Mouse (Mus musculus) limb, embryonic 13.5 days (tissue): Measurements from ENCODE around the gene Gm2381. TPM values are rescaled to one million over a fixed set of nuclear protein-coding genes. Genes with fewer than 3 reads are reported as not detected.
"Not testable (repeated sequence)": the region's sequence is repeated elsewhere in the genome, so short reads cannot be mapped to it uniquely, and the experiment has no call there.

Experiments used
- ATAC-seq: fragments of 200-750 bp; cut with Nextera tagmentation; 2 replicates; pipeline ENCODE4 v1.8.0; 2017; ENCODE audit warnings: low read depth, moderate number of reproducible peaks, moderate TSS enrichment; ENCODE audit not compliant: low FRiP score
- H3K27ac ChIP-seq: fragments of 300-500 bp; sonication (generic); 2 replicates; pipeline ENCODE4 v1.5.1; 2015; ENCODE audit warnings: inconsistent platforms, mild to moderate bottlenecking, moderate library complexity
- H3K27me3 ChIP-seq: fragments of 300-500 bp; sonication (generic); 2 replicates; pipeline ENCODE4 v1.6.1; 2015; ENCODE audit warnings: mild to moderate bottlenecking, inconsistent platforms
- H3K36me3 ChIP-seq: fragments of 300-500 bp; sonication (generic); 2 replicates; pipeline ENCODE4 v1.6.1; 2015; ENCODE audit warnings: inconsistent platforms, mild to moderate bottlenecking, moderate library complexity
- H3K4me1 ChIP-seq: fragments of 300-500 bp; sonication (generic); 2 replicates; pipeline ENCODE4 v1.6.1; 2015; ENCODE audit warnings: inconsistent platforms
- H3K4me2 ChIP-seq: fragments of 300-500 bp; sonication (generic); replicated peaks from 2 replicates; pipeline ENCODE4 v1.6.1; 2015; ENCODE audit warnings: inconsistent platforms, mild to moderate bottlenecking, moderate library complexity
- H3K4me3 ChIP-seq: fragments of 300-500 bp; sonication (generic); 2 replicates; pipeline ENCODE4 v1.5.1; 2015; ENCODE audit warnings: moderate library complexity, mild to moderate bottlenecking, inconsistent platforms
- H3K9ac ChIP-seq: fragments of 300-500 bp; sonication (generic); 2 replicates; pipeline ENCODE4 v1.6.1; 2015; ENCODE audit warnings: mild to moderate bottlenecking, inconsistent platforms
- H3K9me3 ChIP-seq: fragments of 300-500 bp; sonication (generic); 2 replicates; pipeline ENCODE4 v1.6.1; 2016; ENCODE audit warnings: inconsistent platforms
- WGBS: fragments of 180-500 bp; shearing (Covaris S2); methylation state at CpG from one replicate; pipeline ENCODE4 v1.1.7; 2015; 5-methylcytosine and 5-hydroxymethylcytosine counted together
- polyA plus RNA-seq: library from polyadenylated mRNA; unstranded; fragments of >200 nt; fragmentation: Nextera tagmentation; extraction: Ambion mirVana; gene quantifications from 2 replicates; pipeline ENCODE4 v1.2.1, GENCODE M21; 2015

Gene Gm2381
- polyA plus RNA-seq = not detected in 2 replicates

DNA sequence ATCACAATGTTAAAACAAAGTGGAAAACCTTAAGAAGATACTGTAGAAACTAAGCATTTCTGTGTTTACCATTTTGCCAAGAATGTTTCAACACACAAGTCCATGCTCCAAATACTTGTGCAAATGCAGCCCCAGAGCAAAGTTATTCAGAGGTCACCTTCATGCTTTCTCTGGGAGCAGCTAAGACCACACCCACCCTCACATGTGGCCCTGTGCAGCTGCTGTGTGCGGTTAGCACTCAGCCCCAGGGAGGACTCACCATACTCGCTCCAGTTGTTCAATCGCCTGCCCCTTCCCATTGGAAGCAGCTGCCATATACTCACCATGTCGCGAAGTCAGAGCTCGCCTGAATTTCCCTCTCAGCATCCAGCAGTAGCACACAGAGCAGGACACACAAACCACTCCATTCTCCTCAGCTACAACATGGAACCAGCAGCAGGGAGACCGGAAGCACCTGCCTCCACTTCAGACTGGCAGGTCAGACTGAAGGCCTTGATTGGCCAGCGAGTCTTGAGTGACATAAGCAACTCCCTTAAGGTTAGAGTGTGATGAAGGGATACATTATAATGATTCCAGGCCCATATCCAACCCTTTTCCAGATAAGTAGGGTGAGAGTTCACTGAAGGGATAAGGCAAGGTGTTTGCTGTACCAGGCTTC lies at the start of gene Gm2381:
TSS of gene Gm2381 (minus strand) at position 434 of the 658 bp plus-strand sequence.
- not testable (repeated sequence) for ATAC-seq, H3K27ac ChIP-seq, H3K4me3 ChIP-seq, H3K4me1 ChIP-seq, H3K27me3 ChIP-seq, H3K9me3 ChIP-seq, H3K36me3 ChIP-seq, H3K4me2 ChIP-seq, H3K9ac ChIP-seq
- 77% methylated on average over 8 of the region's 8 CpGs for WGBS

DNA sequence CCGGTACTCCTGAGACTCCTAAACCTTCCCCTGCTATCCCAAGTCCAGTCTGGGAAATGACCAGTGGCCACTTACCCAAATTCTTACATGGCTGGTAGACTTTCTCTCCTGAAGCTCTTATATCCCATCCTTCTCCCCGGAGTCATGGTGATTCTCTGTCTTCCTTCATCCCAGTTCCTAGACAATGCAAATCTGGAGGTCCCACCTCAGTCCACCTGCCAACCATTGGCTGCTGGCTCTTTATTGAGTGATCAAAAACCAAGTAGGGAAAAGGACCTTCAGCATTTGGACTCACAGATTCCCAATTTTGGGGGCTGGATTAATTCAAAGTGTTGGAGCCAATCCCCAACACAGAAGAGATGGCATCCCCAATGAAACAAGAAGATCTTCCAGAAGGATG lies 31.0 kb upstream of the Gm2381 start:
- 91% methylated on average over 2 of the region's 2 CpGs for WGBS
- H3K9me3 ChIP-seq = peaks cover 35% of the 10 kb centered on the region
- not testable (repeated sequence) for H3K4me1 ChIP-seq, H3K27ac ChIP-seq, H3K27me3 ChIP-seq, H3K9ac ChIP-seq, H3K4me3 ChIP-seq, H3K4me2 ChIP-seq, ATAC-seq, H3K36me3 ChIP-seq

DNA sequence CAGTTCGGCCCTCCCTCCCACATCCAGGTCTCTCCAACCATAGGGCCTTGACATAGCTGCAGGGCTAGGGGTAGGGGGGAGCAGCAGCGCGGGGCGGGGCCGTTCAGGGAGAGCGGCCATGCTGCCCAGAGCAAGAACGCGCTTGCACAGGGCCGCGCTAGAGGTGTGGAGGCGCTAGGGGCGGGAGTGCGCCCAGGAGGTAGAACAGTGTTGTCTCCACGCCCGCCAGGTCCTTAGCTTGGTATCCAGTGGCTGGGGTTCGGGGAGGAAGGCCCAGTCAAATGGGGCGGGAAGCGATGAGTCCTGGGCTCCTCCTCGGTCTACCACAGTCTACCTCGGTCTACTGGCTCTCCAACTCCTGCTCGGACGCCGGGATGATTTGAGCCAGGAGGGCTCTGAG lies 11.1 kb upstream of the Gm2381 start:
- 45% methylated on average over 23 of the region's 23 CpGs for WGBS

DNA sequence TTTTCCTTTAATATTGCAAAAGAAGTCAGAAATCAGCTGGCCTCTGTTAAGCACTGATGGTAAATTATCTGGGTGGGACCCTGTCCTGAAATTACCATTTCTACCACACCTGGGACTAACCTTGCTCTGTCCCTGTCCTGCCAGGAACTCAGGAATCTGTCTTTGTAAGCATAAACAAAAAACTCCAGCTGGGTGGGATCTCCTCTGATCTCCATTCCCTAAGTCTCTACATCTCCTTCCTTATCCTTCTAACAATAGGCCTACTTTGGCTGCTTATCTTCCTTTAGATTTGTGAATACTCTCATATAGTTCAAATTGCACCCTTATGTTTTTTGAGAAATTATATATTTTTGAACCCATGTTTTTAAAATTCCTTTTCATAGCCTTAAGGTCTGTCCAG lies 28.7 kb downstream of the Gm2381 start:
- not testable (repeated sequence) for ATAC-seq, H3K4me3 ChIP-seq, H3K36me3 ChIP-seq, H3K27me3 ChIP-seq, H3K9ac ChIP-seq, H3K4me2 ChIP-seq, H3K4me1 ChIP-seq, H3K27ac ChIP-seq
- peaks cover 11% of the 10 kb centered on the region for H3K9me3 ChIP-seq

More for the DNA sequence above, 11.1 kb upstream of the Gm2381 start:
- no peak overlapping the region for H3K4me2 ChIP-seq
- H3K36me3 ChIP-seq = no peaks in the 10 kb centered on the region
- no peak overlapping the region for H3K9ac ChIP-seq
- no peaks in the 10 kb centered on the region for H3K27me3 ChIP-seq
- H3K27ac ChIP-seq = no peak overlapping the region
- no peak for ATAC-seq
- H3K9me3 ChIP-seq = 0 out of 2 replicates have a peak, but pooled peaks cover 13% of the 10 kb centered on the region
- H3K4me1 ChIP-seq = no peaks in the 10 kb centered on the region
- no peak overlapping the region for H3K4me3 ChIP-seq

DNA sequence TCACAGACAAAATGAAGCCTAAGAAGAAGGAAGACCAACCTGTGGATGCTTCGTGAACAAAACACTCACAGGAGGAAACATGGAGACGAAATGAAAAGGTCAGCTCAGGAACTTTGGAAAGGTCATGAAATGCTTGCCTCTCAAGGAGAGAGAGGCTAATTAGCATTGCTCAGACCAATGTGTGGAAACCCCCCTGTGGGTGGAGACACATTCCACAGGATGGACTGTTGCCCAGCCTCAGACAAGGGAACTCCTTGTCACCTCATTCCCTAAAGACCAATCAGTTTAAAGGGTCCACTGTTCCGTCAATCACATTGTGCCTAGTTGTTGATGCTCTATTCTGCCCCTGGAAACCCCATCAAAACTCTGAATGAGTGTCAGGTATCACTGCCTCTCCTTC lies 34.8 kb downstream of the Gm2381 start:
- Histone ChIP-seq H3K36me3 (no peaks in the 10 kb centered on the region), H3K9me3 (peaks cover 10% of the 10 kb centered on the region), H3K4me3 (no peak overlapping the region), H3K27ac (no peak overlapping the region), H3K27me3 (no peaks in the 10 kb centered on the region), H3K4me2 (no peak overlapping the region), H3K4me1 (no peaks in the 10 kb centered on the region), H3K9ac (no peak overlapping the region)
- ATAC-seq = no peak
- 80% methylated on average over 3 of the region's 3 CpGs for WGBS

DNA sequence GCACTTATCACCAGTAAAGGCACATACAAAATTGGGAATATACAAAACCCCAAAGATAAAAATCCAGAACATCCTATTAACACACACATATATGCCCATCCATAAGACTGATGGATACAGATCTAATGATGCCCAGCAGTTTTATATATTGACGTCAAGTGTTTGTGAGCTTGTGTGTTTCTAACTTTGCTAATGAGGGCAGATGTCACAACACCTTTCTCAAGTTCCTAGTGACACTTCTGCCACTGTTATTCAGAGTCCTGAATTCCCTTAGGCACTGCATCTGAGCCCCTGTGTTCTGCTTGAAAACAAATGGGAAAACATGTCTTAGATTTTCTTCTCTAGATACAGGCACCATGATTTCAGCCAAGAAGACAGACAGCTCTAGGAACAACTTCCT lies 73.6 kb downstream of the Gm2381 start, which contains the start of gene Vmn2r62:
TSS of gene Vmn2r62 (minus strand) at position 101 of the 400 bp plus-strand sequence.
- not testable (repeated sequence) for H3K4me2 ChIP-seq, H3K27ac ChIP-seq, H3K4me3 ChIP-seq, H3K36me3 ChIP-seq, H3K9ac ChIP-seq, H3K4me1 ChIP-seq, H3K27me3 ChIP-seq, ATAC-seq, H3K9me3 ChIP-seq
- WGBS = no CpG with 5 or more reads among the region's 1 CpGs

Other genes starting within 250 kb of the Gm2381 start
- gene Zfp976, start 224.6 kb downstream of the Gm2381 start, polyA plus RNA-seq = 3.7 and 3.8 TPM in 2 replicates
- 9.1 and 10.0 TPM in 2 replicates for gene Zfp975, start 174.5 kb downstream of the Gm2381 start, polyA plus RNA-seq
- gene Gm17067, start 140.2 kb downstream of the Gm2381 start, polyA plus RNA-seq = not detected in 2 replicates
- not detected in 2 replicates for gene Vmn2r62, start 73.7 kb downstream of the Gm2381 start, polyA plus RNA-seq
- gene Vmn2r63, start 66.6 kb upstream of the Gm2381 start, polyA plus RNA-seq = not detected in 2 replicates
- not detected in 2 replicates for gene Gm9268, start 151.5 kb upstream of the Gm2381 start, polyA plus RNA-seq
- gene Zfp936, start 247.0 kb upstream of the Gm2381 start, polyA plus RNA-seq = not detected in 2 replicates